Mouse (Mus musculus): Measurements from ENCODE around the gene Twsg1.

The Twsg1 gene

DNA sequence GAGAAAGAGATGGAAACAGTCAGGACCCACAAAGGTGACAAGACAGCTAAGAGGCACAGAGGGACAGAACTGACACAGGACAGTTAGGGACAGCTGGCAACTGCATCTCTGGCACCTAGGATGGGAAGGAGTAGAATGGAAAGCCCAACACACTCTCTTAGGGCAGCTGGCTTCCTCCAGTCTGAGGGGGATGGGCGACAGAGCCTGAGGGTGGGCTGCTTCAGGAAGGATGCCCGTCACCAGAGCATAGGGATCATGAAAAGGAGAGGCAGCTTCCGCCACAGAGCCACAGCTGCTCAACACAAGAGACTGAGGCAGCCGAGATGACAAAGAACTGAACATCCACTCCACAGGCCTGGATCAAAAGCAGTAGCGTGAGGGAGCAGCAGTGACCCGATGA is 19.5 kb downstream of the Twsg1 start:
- no peak for DNase-seq (ENCODE audit: low spot score)

DNA sequence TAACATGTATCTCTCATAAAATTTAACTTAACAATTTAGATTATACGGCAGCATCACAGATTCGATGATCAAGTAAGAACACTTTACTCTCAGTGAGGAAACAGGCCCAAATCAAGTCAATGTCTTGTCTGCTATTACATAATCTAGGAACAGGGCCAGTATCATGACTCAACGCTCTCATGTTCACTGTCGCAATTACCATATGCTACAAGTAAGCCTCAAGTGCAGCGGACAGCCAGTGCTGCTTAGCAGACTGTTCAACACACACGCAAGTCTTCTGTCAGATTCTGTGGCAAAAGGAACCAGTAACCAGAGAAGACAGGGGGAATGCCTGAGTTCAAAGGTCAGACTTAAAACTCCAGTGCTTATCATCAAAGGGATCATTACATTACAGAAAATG is 20.1 kb downstream of the Twsg1 start:
- no peak for DNase-seq (ENCODE audit: low spot score)

DNA sequence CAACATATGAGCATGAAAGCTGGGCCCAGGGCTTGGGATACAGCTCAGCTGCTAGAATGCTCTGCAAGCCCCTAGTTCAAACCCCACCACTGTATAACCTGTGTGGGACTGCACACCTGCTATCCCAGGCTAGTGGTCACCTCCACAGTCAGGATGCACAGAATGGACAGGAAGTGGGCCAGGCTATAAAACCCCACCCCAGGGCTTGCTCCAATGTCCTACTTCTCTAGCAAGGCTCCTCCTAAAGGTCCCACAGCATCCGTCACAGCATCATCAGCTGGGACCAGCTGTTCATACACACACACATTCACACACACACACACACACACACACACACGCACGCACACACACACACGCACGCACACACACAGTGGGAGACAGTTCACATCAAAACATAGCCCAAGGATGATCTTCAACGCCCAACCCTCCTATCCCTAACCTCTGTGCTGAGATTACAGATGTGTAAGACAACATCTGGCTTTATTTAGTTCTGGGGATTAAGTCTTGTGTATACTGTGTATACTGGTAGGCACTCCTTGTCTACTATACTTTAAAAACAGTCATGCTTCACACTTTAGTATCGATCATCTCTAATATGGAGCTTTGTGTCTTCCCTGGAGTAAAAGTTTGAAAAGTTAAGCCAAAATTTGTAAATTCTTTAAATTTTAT is 20.7 kb downstream of the Twsg1 start:
- no peak for DNase-seq (ENCODE audit: low spot score)

DNA sequence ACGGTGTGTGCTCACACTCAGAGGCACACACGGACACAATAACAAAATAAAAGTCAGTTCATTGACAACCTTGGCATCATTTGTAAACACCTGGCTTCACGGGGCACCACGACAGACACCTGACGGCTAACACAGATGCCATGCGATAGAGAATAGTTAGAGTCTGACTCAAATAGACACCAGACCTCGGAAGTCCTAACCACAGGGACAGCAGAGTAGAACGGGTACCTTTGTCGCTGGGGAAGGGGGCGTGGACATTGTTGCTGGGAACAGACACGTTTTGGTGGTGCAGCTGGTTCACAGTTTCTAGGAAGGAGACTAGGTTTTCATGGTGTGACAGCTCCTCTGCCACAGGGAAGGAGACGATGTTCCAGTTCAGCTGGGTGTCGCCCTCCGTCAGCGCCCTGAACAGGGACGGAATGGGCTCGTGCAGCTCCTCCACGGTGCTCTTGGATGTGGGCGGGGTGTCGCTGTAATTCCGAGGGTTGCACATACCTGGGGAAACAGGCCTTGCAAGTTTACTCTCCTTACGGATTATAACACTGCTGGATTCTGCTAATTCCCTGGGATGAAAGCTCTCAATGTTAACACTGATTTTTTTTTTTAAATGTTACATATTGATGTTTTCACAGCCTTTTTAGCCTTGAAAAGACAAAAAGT is 21.6 kb downstream of the Twsg1 start:
- no peak for DNase-seq (ENCODE audit: low spot score)

DNA sequence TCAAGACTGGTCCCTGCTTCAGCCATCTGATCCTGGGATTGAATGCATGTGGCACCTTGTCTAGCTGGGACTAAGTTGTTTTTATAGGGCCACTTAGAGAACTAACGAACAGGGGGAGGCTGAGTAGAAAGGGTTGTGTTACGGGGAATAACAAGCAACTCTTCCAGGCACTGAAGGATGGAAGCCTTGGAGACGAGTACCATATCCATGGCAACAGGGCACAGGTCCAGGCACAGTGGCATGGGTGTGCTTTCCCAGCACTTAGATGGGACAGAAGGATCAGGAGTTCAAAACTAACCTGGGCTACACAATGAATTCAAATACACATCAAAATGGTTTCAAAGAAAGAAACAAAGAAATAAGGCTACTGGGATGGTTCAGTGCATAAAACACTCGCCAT is 23.9 kb downstream of the Twsg1 start:
- DNase-seq (ENCODE audit: low spot score) = no peak

DNA sequence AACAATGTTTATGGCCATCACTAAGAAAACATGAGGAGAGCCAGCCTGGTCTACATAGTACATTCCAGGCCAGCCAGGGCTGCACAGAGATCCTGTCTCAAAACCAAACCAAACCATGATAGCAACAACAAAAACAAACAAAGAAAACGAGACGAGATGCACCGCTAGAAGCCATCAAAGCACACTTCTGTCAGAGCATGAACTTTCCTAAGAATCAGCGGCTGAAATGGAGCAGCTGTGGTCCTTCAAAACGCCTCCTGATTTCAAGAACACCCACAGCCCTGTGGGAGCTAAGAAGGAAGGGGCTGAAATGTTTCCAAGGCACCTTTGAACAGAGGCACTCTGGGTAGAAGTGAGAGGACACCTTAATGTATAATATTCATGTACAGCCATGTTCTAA is 26.8 kb downstream of the Twsg1 start:
- DNase-seq (ENCODE audit: low spot score) = no peak

DNA sequence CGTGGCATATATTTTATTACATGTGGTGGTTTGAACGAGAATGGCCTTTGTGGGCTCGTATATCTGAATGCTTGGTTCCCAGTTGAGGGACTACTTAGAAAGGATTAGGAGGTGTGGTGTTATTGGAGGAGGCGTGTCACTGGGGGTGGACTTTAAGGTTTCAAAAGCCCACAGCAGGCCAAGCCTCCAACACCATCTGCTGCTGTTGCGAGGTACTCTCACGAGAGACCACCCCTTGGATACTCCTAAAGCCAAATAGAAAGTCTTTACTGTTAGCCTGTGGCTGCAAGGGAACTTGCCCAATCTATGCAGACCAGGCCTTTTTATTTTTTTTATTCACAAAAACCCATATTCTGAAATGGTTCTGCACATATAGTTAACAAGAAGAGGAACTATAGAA is 29.1 kb downstream of the Twsg1 start:
- no peak for DNase-seq (ENCODE audit: low spot score)

DNA sequence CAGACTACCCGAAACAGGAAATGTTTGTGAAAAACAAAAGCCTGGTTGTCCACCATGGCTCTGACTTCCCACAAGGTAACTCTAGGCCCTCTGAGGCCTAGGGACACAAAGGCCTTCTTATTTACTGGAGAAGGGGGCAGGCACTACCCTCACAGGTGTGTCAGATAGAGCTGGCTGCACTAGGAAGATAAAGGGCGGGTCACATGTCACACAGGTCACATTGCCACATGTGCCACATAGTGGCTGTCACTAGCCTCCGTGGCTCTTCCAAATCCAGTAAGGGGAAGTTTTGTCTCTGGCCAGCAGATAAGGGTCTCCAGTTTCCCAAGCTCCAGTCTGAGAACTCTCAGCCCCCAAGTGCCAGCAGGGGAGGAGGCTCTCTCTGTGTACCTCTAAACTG is 31.8 kb downstream of the Twsg1 start:
- no peak for DNase-seq (ENCODE audit: low spot score)

DNA sequence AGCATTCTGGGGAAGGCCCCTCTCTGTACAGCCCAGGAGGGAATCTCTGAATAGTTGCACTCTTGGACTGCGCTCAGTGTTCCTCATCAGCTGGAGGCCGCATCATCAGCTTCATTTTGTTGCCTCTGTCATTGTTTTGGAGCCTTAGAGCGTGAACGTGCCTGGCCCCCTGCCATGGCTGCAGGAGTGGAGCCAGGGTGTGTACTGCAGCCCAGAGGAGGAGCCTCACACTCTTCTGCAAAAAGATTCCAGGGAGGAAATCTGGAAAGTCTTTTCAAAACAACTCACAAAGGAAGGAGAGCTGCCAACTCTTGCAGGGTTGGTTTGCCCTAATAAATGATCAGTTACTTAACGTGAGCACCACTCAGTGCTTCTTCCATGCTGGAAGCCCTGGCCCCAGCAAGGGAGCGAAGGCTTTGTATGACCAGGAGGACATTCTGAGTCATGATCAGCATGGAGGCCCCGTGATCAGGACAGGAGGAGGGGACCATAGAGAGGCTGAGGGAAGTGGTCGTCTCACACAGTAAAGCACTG is 34.8 kb downstream of the Twsg1 start:
- DNase-seq (ENCODE audit: low spot score) = no peak

DNA sequence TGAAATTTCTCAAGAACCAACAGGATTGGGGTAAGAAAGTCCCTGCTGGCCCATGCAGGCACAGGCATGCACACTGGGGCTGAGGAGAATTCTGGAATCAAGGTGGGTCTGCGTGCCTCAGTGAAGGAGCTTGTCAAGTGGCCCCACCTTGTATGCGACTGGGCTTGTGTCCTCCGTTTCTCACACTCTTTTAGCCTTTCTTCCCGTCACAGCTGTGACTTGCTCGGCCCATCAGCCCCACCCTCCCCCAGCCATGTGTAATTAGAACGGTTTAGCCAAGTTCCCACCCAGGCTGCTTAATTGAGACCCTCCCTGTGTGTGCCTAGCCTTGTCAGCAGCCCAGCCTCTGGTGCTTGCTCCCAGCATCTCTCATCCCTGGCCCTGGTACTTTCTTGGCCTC is 36.9 kb downstream of the Twsg1 start:
- DNase-seq (ENCODE audit: low spot score) = no peak

DNA sequence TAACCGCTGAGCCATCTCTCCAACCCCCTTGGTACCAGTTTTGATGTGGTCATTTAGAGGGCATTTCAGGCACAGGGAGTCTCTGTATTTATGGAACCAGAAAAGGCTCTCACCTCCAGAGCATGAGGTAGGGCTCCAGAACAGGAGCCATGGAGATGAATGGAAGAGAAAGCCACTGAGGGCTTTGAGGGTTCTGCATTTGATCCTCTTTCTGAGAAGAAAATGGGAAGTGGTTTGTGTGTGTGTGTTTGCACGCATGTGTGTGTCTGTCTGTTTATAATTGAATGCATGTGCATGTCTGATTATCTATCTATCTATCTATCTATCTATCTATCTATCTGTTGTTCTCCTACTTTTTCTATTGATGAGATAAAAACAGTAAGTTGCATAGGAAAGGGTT is 38.8 kb downstream of the Twsg1 start:
- no peak for DNase-seq (ENCODE audit: low spot score)

DNA sequence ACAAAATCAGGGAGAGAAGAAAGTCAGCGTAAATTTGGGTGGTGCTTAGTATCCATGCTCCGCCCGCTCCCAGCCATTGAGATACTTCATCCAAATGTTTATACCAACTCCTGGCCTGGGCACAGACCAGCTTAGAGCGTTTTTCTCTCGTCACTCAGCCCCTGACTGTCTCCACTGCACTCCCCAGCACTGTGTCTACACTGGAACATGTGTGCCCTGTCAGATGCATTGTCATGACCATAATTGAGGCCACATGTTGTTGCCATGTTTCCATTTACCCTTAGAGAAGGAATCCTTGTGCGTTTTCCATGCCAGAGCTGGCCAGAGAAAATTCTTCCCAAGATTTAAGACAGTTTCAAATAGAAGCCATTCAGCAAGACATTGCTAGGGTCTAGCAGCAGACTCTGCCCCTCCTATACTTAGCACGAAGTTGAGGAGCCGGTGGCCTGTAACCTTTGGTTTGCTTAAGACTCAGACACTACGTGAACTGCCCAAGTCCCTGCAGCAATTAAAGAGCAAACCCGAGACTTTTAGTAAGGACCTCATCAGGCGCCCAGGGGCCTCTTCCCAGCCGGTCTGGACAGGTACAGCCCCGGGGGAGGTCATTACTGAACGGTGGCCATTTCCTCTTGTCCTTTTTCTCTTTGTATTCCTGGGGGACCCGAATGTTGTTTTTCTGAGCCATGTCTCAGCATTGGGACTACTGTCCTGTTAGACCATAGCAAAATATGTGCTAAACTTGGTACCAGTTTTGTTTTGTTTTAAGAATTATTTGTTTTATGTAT is 39.5 kb downstream of the Twsg1 start:
- DNase-seq (ENCODE audit: low spot score) = no peak

DNA sequence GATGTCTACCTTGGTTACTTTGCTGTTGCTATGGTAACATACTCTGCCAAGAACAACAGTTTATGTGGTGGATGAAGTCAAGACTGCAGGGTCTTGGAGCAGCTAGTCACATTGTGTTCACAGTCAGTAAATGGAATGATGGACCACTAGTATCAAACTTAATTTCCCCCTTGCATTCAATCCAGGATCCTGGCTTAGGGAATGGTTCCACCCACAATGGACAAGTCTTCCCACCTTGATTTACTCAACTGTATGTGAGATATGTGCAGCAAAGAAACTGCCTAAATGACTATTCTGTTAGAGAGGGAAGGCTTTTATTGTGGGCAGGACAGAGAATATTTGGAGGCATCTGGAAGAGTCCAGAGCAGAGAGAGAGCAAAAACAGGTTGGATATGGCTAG is 42.8 kb downstream of the Twsg1 start:
- no peak for DNase-seq (ENCODE audit: low spot score)

DNA sequence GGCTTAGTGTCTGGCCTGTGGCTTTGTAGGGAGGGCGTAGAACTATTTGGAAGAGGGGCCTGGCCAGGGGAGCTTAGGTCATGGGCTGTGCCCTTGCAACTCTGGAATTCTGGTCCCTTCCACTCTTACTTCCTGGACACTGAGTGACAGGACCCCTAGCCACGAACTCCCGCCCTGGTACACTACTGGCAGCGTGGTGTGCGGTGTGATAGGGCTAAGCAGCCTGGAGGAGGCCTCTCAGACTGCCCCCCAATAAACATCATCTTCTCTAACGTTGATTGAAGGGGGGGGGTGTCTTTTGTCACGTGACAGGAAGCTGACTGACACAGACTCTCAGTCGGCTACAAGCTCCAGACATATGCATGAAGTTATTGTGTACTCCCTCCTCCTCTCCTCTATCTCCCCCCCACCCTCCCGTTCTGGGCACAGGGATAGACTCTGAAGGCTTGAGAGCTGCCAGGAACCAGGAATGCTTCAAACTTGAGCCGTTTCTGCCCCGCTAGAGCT is 44.1 kb downstream of the Twsg1 start:
- no peak for DNase-seq (ENCODE audit: low spot score)

DNA sequence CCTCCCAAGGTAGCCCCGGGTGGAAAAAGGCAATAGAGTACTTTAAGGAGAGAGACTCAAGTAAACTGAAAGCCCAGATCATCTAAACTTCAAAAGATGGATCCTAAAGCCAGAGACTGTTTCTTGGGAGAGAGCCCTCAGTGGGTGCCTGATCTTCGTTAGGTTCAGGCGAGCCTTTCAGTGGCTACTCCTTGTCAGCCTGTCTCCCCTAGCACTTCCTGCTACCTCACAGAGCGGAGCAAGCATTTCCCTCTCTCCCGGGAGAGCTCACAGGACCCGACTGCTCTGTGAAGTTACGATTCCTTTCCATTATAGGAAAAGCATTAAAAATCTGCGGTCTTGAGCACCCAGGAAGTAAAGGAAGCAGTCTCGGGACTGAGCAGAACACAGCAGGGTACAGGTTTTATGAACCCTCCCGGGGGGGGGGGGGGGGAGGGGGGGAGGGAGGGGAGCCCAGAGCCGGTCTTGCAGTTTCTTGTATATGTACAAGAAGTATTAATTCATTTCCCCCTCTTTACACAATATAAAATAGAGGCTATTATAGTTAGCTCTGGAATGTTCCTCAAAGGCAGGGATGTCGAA is 44.6 kb downstream of the Twsg1 start:
- DNase-seq (ENCODE audit: low spot score) = no peak

DNA sequence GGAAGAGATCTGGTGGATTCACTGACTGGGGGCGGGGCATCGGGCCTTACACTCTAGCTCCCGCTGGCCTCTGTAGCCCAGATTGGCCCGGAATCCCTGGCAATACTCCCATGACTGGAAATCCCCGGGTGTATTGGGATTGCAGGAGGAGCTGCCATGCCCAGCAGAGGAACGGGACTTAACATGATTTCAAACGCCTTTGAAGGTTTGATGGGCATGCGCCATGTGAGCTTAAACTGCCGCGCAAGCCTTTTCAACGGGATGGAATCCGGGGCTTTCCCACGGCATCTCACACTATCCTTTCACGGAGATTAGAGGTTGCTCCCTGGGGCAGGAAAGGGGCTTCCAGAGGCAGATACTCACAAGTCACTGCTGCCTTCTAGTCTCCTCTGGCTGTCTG is 45.8 kb downstream of the Twsg1 start:
- DNase-seq (ENCODE audit: low spot score) = no peak

DNA sequence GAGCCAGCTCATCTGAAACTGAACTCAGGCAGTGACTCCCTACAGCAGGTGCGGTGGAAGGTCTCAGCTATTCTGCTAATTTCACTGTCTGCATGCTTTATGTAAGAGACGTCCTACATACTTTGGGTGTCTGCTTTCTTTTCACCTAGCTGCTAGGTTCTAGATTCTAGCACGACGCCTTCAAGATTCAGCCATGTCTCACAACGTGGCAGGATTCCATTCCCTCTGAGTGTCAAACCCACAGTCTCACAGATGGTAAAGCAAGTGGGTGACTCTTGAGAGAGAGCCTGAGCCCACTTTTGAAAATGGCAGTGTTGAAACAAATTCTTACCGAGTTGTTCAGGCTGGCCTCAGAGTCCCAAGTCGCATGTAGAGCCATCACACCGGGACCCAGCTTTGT is 47.2 kb downstream of the Twsg1 start:
- no peak for DNase-seq (ENCODE audit: low spot score)

DNA sequence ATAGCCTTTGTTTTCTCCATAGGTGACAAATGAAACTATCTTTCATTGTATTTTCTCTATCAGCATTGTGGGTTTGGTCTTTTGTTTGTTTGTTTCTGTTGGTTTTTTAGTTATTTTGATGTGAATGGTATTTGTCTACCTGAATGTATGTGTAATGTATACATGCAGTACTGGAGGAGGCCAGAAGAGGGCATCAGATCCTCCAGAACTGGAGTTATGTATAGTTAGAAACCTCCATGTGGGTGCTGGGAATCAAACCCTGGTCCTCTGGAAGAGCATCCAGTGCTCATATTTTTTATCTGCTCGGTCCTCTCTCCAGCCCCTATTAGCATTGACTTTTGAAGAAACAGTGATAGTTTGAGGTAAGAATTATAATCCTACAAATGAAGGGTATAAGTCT is 48.0 kb downstream of the Twsg1 start:
- no peak for DNase-seq (ENCODE audit: low spot score)

DNA sequence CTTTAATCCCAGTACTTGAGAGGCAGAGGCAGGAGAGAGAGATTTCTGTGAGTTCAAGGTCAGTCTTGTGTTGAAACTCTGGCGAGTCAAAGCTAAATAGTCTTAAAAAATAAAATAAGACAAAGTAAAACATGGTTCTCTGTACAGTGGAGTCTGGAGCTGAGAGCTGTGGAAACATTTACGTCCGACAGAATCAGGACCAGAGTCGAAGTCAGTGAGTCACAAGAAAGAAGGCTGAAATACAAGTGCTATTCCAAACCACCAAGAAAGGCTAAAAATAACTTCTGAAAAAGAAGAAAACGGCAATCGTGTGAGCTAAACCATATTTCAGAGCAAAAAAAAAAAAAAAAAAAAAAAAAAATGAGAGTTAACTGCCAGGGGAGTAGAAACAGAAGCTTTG is 48.7 kb downstream of the Twsg1 start:
- no peak for DNase-seq (ENCODE audit: low spot score)

DNA sequence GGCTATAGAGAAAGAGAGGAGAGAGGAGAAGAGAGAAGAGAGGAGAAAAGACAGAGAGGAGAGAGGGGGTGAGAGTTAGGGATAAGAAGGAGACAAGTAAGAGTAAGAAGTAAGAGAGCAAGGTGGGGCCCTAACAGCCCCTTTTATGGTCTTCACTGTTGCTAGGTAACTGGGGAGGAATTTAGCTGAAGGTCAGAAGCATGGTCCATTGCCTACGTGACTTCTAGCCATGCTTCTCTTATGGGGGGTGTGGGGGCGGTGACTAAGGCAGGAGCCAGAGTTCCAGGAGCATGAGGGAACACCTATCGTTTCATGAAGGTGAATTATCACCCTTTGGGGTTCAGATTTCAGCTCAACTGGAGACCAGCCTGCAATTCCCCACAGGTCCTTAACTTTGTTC is 55.0 kb downstream of the Twsg1 start:
- DNase-seq (ENCODE audit: low spot score) = no peak

DNA sequence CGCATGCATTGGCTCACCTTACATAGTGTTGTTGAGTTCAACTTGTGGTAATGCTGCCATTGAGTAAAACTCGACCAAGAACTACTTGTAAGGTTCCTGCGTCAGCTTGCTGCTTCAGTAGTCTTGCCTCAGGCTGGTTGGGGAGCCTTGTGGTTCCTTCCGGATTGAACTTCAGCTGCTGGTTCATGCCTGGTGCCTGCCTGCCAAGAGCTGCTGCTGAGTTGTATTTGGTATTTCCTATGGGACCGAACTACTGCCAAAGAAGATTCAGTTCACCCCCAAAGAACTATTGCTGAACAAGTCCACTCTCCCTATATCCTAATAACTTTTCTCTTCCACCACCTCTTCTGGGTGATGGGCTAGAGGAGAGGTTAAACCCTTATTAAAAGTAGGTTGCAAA is 61.5 kb downstream of the Twsg1 start:
- no peak for DNase-seq (ENCODE audit: low spot score)

DNA sequence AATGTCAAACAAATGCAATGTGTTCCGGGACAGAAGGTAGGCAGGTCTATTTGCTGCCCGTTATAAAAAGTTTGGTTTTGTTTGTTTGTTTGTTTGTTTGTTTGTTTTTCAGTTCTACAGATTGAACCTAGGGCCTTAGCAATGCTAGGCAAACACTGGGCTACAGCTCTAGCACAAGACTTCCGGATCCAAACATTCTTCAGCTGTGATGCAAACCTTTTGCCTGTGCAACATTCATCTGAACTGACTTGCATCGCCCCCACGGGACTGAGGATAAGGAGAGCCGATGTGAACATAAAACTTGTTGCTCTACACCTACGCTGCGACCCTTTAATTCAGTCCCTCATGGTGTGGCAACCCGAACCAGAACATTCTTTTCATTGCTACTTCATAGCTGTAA is 64.5 kb downstream of the Twsg1 start:
- no peak for DNase-seq (ENCODE audit: low spot score)
